In the genomic region with DNA sequence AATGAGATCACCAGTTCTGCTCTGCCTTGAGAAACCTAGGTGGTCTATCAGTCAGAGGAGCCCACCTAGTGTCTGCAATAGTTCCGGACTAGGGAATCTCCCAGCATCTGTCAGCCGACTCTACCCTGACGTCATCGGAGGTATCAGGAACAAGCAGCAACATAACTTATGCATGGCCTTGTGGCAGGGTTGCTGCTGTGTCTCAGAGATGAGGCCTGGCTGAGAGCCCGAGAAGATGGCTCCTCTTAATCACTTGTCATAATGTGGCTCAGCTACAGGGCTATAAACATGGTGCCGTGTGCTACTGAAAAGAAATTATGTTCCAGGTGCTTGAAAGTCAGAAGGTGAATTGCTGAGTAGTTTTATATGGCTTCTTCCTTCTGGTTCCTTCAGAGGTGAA, we compare ENCODE assay signal across 11 mouse cellular contexts. TPM values are rescaled to one million over a fixed set of nuclear protein-coding genes. Genes with fewer than 3 reads are reported as not detected.
"Had no signal": no experiment of that assay in that cellular context is flagged by ENCODE, and none has a peak within 500 bp of the region (broad histone marks: within the 10 kb centered on the region; RNA-seq: fewer than 3 reads in every experiment).

No protein-coding gene starts in this region.

- DNase-seq: liver, postnatal 0 days; lung, adult 2 months; lung, postnatal 14 days; lung, postnatal 36 days; right cerebral cortex, postnatal 14 days; thymus, adult 2 months; thymus, postnatal 36 days had no signal

RNA-seq across cellular contexts. Expression of a gene that starts 7.8 kb away (rescaled TPM):
- total RNA-seq: megakaryocyte progenitor cell, adult 5-6 weeks; monocyte, adult 5-6 weeks had no signal
- polyA plus RNA-seq: liver, postnatal 0 days; macrophage; spleen, adult 2 months had no signal
